Mouse (Mus musculus): ENCODE measurements around the gene Plch2.

DNA sequence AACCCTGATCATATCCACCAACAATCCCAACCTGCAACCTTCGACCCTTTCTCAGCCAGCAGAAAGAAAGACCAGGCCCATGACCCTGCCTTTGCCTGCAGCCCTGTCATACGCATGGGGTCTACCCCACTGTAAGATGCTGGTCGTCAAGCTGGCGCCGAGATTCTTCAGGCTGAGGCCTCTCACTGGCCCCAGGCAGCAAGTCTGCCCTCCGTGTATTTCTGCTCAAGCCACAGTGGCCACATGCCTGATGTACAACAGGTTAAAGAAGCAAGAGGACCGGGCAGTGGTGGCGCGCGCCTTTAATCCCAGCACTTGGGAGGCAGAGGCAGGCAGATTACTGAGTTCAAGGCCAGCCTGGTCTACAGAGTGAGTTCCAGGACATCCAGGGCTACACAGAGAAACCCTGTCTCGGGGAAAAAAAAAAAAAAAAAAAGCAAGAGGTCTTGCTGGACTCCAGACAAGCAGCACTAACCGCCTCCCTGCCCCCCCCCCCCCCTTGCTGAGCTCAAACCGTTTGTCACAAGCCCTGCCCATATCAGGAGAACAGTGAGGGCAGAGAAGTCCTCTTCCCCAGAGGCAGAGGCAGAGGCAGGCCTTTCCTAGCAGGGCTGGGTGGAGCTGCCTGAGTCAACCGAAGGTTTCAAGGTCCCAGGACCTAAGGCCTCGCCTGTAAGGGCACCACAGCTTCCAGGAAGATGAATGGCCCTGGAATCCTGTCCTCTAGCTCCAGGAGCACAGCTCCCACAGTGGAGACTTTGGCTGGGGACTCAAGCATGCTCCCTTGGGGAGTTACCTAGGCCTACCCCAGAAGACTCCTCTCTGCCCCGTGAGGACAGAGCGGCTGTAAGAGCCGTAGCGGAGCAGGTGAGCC lies 74.1 kb downstream of the Plch2 start:
- TF ChIP-seq CTCF (conservative IDR thresholded peaks at IDR 0.05; ENCODE audit: low read length) (no peak), NANOG (IDR thresholded peaks at IDR 0.05; ENCODE audit: borderline replicate concordance, low read length) (no peak), POU5F1 (IDR thresholded peaks at IDR 0.05; ENCODE audit: borderline replicate concordance, low read length) (no peak)

All from E14TG2a.4 (cell line).